13 mouse cellular contexts compared by ENCODE assay signal in the genomic region with DNA sequence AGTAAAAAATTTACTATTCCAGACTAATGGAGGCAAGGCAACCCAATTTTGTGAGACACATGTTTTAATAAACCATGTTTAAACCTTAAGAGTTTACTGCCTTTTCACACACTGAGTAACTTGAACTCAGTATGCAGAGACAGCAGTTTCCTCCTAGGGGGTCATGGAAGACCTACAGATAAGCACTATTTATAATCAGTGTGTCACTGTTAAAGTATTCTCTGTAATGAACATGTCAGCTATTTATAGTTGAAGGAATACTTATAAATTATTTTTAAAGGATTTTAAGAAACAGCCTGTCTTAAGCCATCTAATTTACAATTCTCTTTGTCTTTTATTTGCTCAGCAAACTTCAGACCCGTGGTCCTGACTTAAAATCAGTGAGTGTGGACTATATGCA.
"Had no signal": no experiment of that assay in that cellular context is flagged by ENCODE, and none has a peak within 500 bp of the region (broad histone marks: within the 10 kb centered on the region; RNA-seq: fewer than 3 reads in every experiment).

No protein-coding gene starts in this region.

- H3K36me3 ChIP-seq: liver, embryonic 12.5 days; midbrain, embryonic 12.5 days; stomach, embryonic 15.5 days had no signal

- H3K4me1 ChIP-seq: liver, embryonic 12.5 days; midbrain, embryonic 12.5 days; stomach, embryonic 15.5 days had no signal

- H3K27me3 ChIP-seq: liver, embryonic 12.5 days; midbrain, embryonic 12.5 days; stomach, embryonic 15.5 days had no signal

- H3K9me3 ChIP-seq: liver, embryonic 12.5 days; midbrain, embryonic 12.5 days; stomach, embryonic 15.5 days had no signal

- ATAC-seq: intestine, postnatal 0 days; liver, embryonic 12.5 days; midbrain, embryonic 16.5 days had no signal

- H3K27ac ChIP-seq: left cerebral cortex, adult 2 months; liver, embryonic 12.5 days; midbrain, embryonic 12.5 days; stomach, embryonic 15.5 days had no signal

- H3K4me2 ChIP-seq: liver, embryonic 12.5 days; lung, embryonic 14.5 days; midbrain, embryonic 12.5 days; stomach, embryonic 15.5 days had no signal

- H3K9ac ChIP-seq: liver, embryonic 12.5 days; lung, embryonic 14.5 days; midbrain, embryonic 12.5 days; stomach, embryonic 15.5 days had no signal

- DNase-seq: kidney, postnatal 14 days; lung, embryonic 14.5 days; lung, postnatal 10 days; lung, postnatal 4 days; spleen, adult 18-20 months; thymus, adult 2 months; thymus, postnatal 25 days had no signal

- H3K4me3 ChIP-seq: left cerebral cortex, adult 2 months; liver, embryonic 12.5 days; midbrain, embryonic 12.5 days; stomach, embryonic 15.5 days had no signal
